In genomic region chr4:139352832-139353231, GRCm38 (mm10) we compare ENCODE assay signal across 8 mouse cellular contexts. TPM values are rescaled to one million over a fixed set of nuclear protein-coding genes. Genes with fewer than 3 reads are reported as not detected.
DNase-seq lines count a peak whose midpoint lies in the region; ATAC-seq and TF ChIP-seq lines count a peak whose summit lies in the region.

No protein-coding gene starts in this region.

- H3K4me2 ChIP-seq in heart, embryonic 11.5 days, result peak overlapping the region; percentile 90
- peak overlapping the region; percentile 99 for H3K4me2 ChIP-seq in forebrain, embryonic 16.5 days (ENCODE audit: low read length)

- TF ChIP-seq CTCF in ES-Bruce4 (IDR thresholded peaks at IDR 0.05; ENCODE audit: low read depth, low read length), result no peak

- no peak for TF ChIP-seq EP300 in ES-Bruce4 (IDR thresholded peaks at IDR 0.05; ENCODE audit: insufficient read depth, low read depth, low read length)

- H3K9me3 ChIP-seq in heart, embryonic 11.5 days (replicated peaks; ENCODE audit: control insufficient read depth, low read length), result no peaks in the 10 kb centered on the region
- H3K9me3 ChIP-seq in ES-Bruce4 (replicated peaks; ENCODE audit: control insufficient read depth, insufficient read depth, low read length, poor library complexity, severe bottlenecking), result no peaks in the 10 kb centered on the region
- no peaks in the 10 kb centered on the region for H3K9me3 ChIP-seq in forebrain, embryonic 16.5 days (ENCODE audit: control insufficient read depth, low read length)

- no peak for DNase-seq in heart, postnatal 25 days (ENCODE audit: low spot score)
- no peak for DNase-seq in right cerebral cortex, adult 18-20 months
- DNase-seq in retina, postnatal 1 day, result no peak

- intact Hi-C loops in heart, postnatal 25 days (cut with DNase I), result loop anchor here (5.0 kb wide), 1 partner anchor 41 kb away; the partner anchor contains the start of genes Akr7a5 and Pqlc2

- no peaks in the 10 kb centered on the region for H3K27me3 ChIP-seq in heart, embryonic 11.5 days (ENCODE audit: control insufficient read depth, insufficient read depth, low read length)
- no peaks in the 10 kb centered on the region for H3K27me3 ChIP-seq in ES-Bruce4 (ENCODE audit: control insufficient read depth, insufficient read depth, low read length, poor library complexity, severe bottlenecking)
- no peaks in the 10 kb centered on the region for H3K27me3 ChIP-seq in forebrain, embryonic 16.5 days (replicated peaks; ENCODE audit: control insufficient read depth, insufficient read depth, low read length)

- H3K4me1 ChIP-seq in heart, embryonic 11.5 days (ENCODE audit: control insufficient read depth, insufficient read depth, low read length), result peaks cover 14% of the 10 kb centered on the region
- no peaks in the 10 kb centered on the region for H3K4me1 ChIP-seq in ES-Bruce4 (ENCODE audit: control insufficient read depth, insufficient read depth, low read length)
- H3K4me1 ChIP-seq in forebrain, embryonic 16.5 days (replicated peaks; ENCODE audit: control insufficient read depth, insufficient read depth, low read length), result peaks cover 17% of the 10 kb centered on the region

- H3K27ac ChIP-seq in heart, embryonic 11.5 days (ENCODE audit: low read depth, low read length), result peak overlapping the region; percentile 89; the same call in 1 of the 2 replicates
- H3K27ac ChIP-seq in ES-Bruce4 (ENCODE audit: insufficient read depth, low read length), result no peak overlapping the region
- H3K27ac ChIP-seq in forebrain, embryonic 16.5 days (ENCODE audit: low read length), result peak overlapping the region; percentile 96

- no peak for TF ChIP-seq POLR2A in ES-Bruce4 (IDR thresholded peaks at IDR 0.05; ENCODE audit: insufficient read depth, low read length)

- H3K4me3 ChIP-seq in heart, embryonic 11.5 days (ENCODE audit: low read depth, low read length), result peak overlapping the region; percentile 82
- H3K4me3 ChIP-seq in ES-Bruce4 (ENCODE audit: low read depth, low read length), result peak overlapping the region; percentile 100
- H3K4me3 ChIP-seq in forebrain, embryonic 16.5 days (replicated peaks; ENCODE audit: low read length), result peak overlapping the region; percentile 91

- 0% methylated on average over 7 of the region's 7 CpGs for WGBS in heart, embryonic 11.5 days (ENCODE audit: insufficient replicate concordance)
- WGBS in forebrain, embryonic 16.5 days, result under 1% methylated on average over 7 of the region's 7 CpGs

- peaks cover 24% of the 10 kb centered on the region for H3K36me3 ChIP-seq in heart, embryonic 11.5 days (ENCODE audit: control insufficient read depth, insufficient read depth, low read length)
- H3K36me3 ChIP-seq in ES-Bruce4 (ENCODE audit: control insufficient read depth, insufficient read depth, low read length, poor library complexity, severe bottlenecking), result peaks cover 19% of the 10 kb centered on the region
- H3K36me3 ChIP-seq in forebrain, embryonic 16.5 days (ENCODE audit: control insufficient read depth, insufficient read depth), result peaks cover 17% of the 10 kb centered on the region

- 0 out of 2 replicates have a peak, but pooled peaks have one; percentile 16 for ATAC-seq in heart, embryonic 11.5 days (replicated peaks; ENCODE audit: insufficient number of reproducible peaks, low FRiP score, low TSS enrichment)
- no peak; the same call in 1 of the 2 replicates for ATAC-seq in forebrain, embryonic 16.5 days
- ATAC-seq in megakaryocyte, adult 5-6 weeks (ENCODE audit: poor library complexity, severe bottlenecking), result peak; percentile 14; the same call in 1 of the 2 replicates
- no peak for ATAC-seq in monocyte, adult 5-6 weeks (replicated peaks; ENCODE audit: insufficient number of reproducible peaks, low FRiP score, low TSS enrichment, poor library complexity, severe bottlenecking)

- peak overlapping the region; percentile 78 for H3K9ac ChIP-seq in heart, embryonic 11.5 days (ENCODE audit: low read depth, low read length)
- peak overlapping the region; percentile 88 for H3K9ac ChIP-seq in ES-Bruce4 (ENCODE audit: low read depth, poor library complexity, severe bottlenecking)
- peak overlapping the region; percentile 90 for H3K9ac ChIP-seq in forebrain, embryonic 16.5 days (replicated peaks; ENCODE audit: low read depth, low read length)

RNA-seq across cellular contexts. Expression of gene Ubr4, which starts 0.4 kb away (rescaled TPM):
- polyA plus RNA-seq in heart, embryonic 11.5 days (2014; fragmentation: Nextera tagmentation; extraction: Ambion mirVana), result 69.0 and 71.5 TPM in 2 replicates
- 10 to 100 TPM; 87.4 to 98.3 TPM for total RNA-seq in heart, postnatal 25 days (2021)
- polyA plus RNA-seq in ES-Bruce4 (2011; ENCODE audit: insufficient read depth, insufficient read length, low read depth, missing spikeins), result 141 and 159 TPM in 2 replicates
- 84.3 and 87.7 TPM in 2 replicates for polyA plus RNA-seq in forebrain, embryonic 16.5 days (2015; fragmentation: Nextera tagmentation; extraction: Ambion mirVana)
- total RNA-seq in megakaryocyte, adult 5-6 weeks (2015), result 59.0 and 73.3 TPM in 2 replicates
- 49.1 and 66.8 TPM in 2 replicates for total RNA-seq in megakaryocyte, adult 5-6 weeks (2017)
- total RNA-seq in monocyte, adult 5-6 weeks (2017), result 38.5 to 107 TPM (median 47.9 TPM) in 3 replicates

RNA-seq across cellular contexts. Expression of gene Emc1, which starts 0.4 kb away (rescaled TPM):
- polyA plus RNA-seq in heart, embryonic 11.5 days (2014; fragmentation: Nextera tagmentation; extraction: Ambion mirVana), result 31.8 and 38.4 TPM in 2 replicates
- total RNA-seq in heart, postnatal 25 days (2021), result 10 to 100 TPM; 42.0 to 45.1 TPM
- 37.3 and 43.1 TPM in 2 replicates for polyA plus RNA-seq in ES-Bruce4 (2011; ENCODE audit: insufficient read depth, insufficient read length, low read depth, missing spikeins)
- 43.2 and 45.6 TPM in 2 replicates for polyA plus RNA-seq in forebrain, embryonic 16.5 days (2015; fragmentation: Nextera tagmentation; extraction: Ambion mirVana)
- total RNA-seq in megakaryocyte, adult 5-6 weeks (2015), result 13.0 and 14.5 TPM in 2 replicates
- 32.3 and 37.8 TPM in 2 replicates for total RNA-seq in megakaryocyte, adult 5-6 weeks (2017)
- 14.3 to 34.6 TPM (median 21.9 TPM) in 3 replicates for total RNA-seq in monocyte, adult 5-6 weeks (2017)

RNA-seq across cellular contexts. Expression of gene Mrto4, which starts 0.5 kb away (rescaled TPM):
- polyA plus RNA-seq in heart, embryonic 11.5 days (2014; fragmentation: Nextera tagmentation; extraction: Ambion mirVana), result 88.6 and 98.2 TPM in 2 replicates
- total RNA-seq in heart, postnatal 25 days (2021), result 10 to 100 TPM; 30.1 to 30.5 TPM
- polyA plus RNA-seq in ES-Bruce4 (2011; ENCODE audit: insufficient read depth, insufficient read length, low read depth, missing spikeins), result 112 and 122 TPM in 2 replicates
- 109 and 111 TPM in 2 replicates for polyA plus RNA-seq in forebrain, embryonic 16.5 days (2015; fragmentation: Nextera tagmentation; extraction: Ambion mirVana)
- total RNA-seq in megakaryocyte, adult 5-6 weeks (2015), result 47.1 and 52.4 TPM in 2 replicates
- total RNA-seq in megakaryocyte, adult 5-6 weeks (2017), result 23.7 and 33.9 TPM in 2 replicates
- total RNA-seq in monocyte, adult 5-6 weeks (2017), result 20.8 to 41.9 TPM (median 26.8 TPM) in 3 replicates

RNA-seq across cellular contexts. Expression of gene Akr7a5, which starts 42.3 kb away (rescaled TPM):
- 51.1 and 53.7 TPM in 2 replicates for polyA plus RNA-seq in heart, embryonic 11.5 days (2014; fragmentation: Nextera tagmentation; extraction: Ambion mirVana)
- 10 to 100 TPM; 42.6 to 46.8 TPM for total RNA-seq in heart, postnatal 25 days (2021)
- polyA plus RNA-seq in ES-Bruce4 (2011; ENCODE audit: insufficient read depth, insufficient read length, low read depth, missing spikeins), result 32.4 and 33.5 TPM in 2 replicates
- 56.5 and 56.7 TPM in 2 replicates for polyA plus RNA-seq in forebrain, embryonic 16.5 days (2015; fragmentation: Nextera tagmentation; extraction: Ambion mirVana)
- total RNA-seq in megakaryocyte, adult 5-6 weeks (2015), result 3.9 and 4.2 TPM in 2 replicates
- total RNA-seq in megakaryocyte, adult 5-6 weeks (2017), result 5.8 and 7.1 TPM in 2 replicates
- total RNA-seq in monocyte, adult 5-6 weeks (2017), result 3.6 to 7.3 TPM (median 4.8 TPM) in 3 replicates

RNA-seq across cellular contexts. Expression of gene Pqlc2, which starts 42.3 kb away (rescaled TPM):
- polyA plus RNA-seq in heart, embryonic 11.5 days (2014; fragmentation: Nextera tagmentation; extraction: Ambion mirVana), result 11.3 and 12.8 TPM in 2 replicates
- total RNA-seq in heart, postnatal 25 days (2021), result 1 to 10 TPM; 6.4 to 6.6 TPM
- 10.1 and 14.0 TPM in 2 replicates for polyA plus RNA-seq in ES-Bruce4 (2011; ENCODE audit: insufficient read depth, insufficient read length, low read depth, missing spikeins)
- polyA plus RNA-seq in forebrain, embryonic 16.5 days (2015; fragmentation: Nextera tagmentation; extraction: Ambion mirVana), result 10.1 and 13.2 TPM in 2 replicates
- 9.8 and 11.1 TPM in 2 replicates for total RNA-seq in megakaryocyte, adult 5-6 weeks (2015)
- total RNA-seq in megakaryocyte, adult 5-6 weeks (2017), result 12.8 and 16.1 TPM in 2 replicates
- 6.1 to 12.0 TPM (median 6.4 TPM) in 3 replicates for total RNA-seq in monocyte, adult 5-6 weeks (2017)

Comparison
In these comparisons a context has a peak if more than half of its experiments do, and no peak if none do; other contexts are left out.
1. ATAC-seq: peak in heart, embryonic 11.5 days (single experiment) and megakaryocyte, adult 5-6 weeks (single experiment); none in forebrain, embryonic 16.5 days (single experiment) and monocyte, adult 5-6 weeks (single experiment).
2. Peak in every context shown above with its lines, with median percentiles within 50 percentile points of each other: H3K4me3 ChIP-seq and H3K9ac ChIP-seq.